ENCODE assay signal across 7 mouse cellular contexts in genomic region chr14:34660788-34661591, GRCm38 (mm10). TPM values are rescaled to one million over a fixed set of nuclear protein-coding genes. Genes with fewer than 3 reads are reported as not detected.
A peak's percentile ranks its signal among the peaks of the same experiment; 100 is the strongest.
DNase-seq lines count a peak whose midpoint lies in the region; ATAC-seq and TF ChIP-seq lines count a peak whose summit lies in the region.

No protein-coding gene starts in this region.

- TF ChIP-seq RAD21 in CH12.LX (IDR thresholded peaks at IDR 0.05; ENCODE audit: low read depth, low read length): no peak

- TF ChIP-seq EP300 in CH12.LX (IDR thresholded peaks at IDR 0.05; ENCODE audit: low read length): no peak

- in situ Hi-C loops in CH12.LX (cut with MboI; ENCODE audit: low pct_ligation_motif_present, low pct_unique_long_range_greater_than_20kb, low sequenced_read_pairs): no loop called here

- peak overlapping the region; percentile 73 for H3K4me2 ChIP-seq in CH12.LX (ENCODE audit: insufficient read depth, low read depth, poor library complexity, severe bottlenecking)
- peak overlapping the region; percentile 76 for H3K4me2 ChIP-seq in intestine, embryonic 15.5 days (replicated peaks)
- H3K4me2 ChIP-seq in midbrain, embryonic 11.5 days: peak overlapping the region; percentile 73

- DNase-seq in CH12.LX (ENCODE audit: extremely low read depth): no peak
- peak; percentile 83 for DNase-seq in ES-CJ7 (ENCODE audit: low read depth, low spot score)
- peak; percentile 38 for DNase-seq in forebrain, embryonic 10.5 days (ENCODE audit: extremely low spot score, low spot score)
- peak; percentile 93 for DNase-seq in midbrain, embryonic 11.5 days (ENCODE audit: low spot score, missing footprints)
- peak; percentile 52 to 55 for DNase-seq in thymus, postnatal 36 days
- DNase-seq in left cerebral cortex, adult 18-20 months (ENCODE audit: low spot score in 2 of 2): no peak

- ATAC-seq in intestine, embryonic 15.5 days: peak; percentile 40
- no peak; the same call in 1 of the 2 replicates for ATAC-seq in midbrain, embryonic 11.5 days (ENCODE audit: low FRiP score)

- no peak for TF ChIP-seq CTCF in CH12.LX (conservative IDR thresholded peaks at IDR 0.05 in 1 of 2, IDR thresholded peaks at IDR 0.05 in 1 of 2; ENCODE audit: low read depth in 2 of 2, low read length in 2 of 2)

- H3K4me3 ChIP-seq in CH12.LX (replicated peaks in 1 of 3; ENCODE audit: low read depth in 2 of 3, low read length in 2 of 3, poor library complexity in 1 of 3): no peak overlapping the region
- peak overlapping the region; percentile 62 for H3K4me3 ChIP-seq in forebrain, embryonic 10.5 days
- peak overlapping the region; percentile 45 for H3K4me3 ChIP-seq in intestine, embryonic 15.5 days (replicated peaks)
- H3K4me3 ChIP-seq in midbrain, embryonic 11.5 days (ENCODE audit: low read depth, low read length): peak overlapping the region; percentile 40

- H3K36me3 ChIP-seq in CH12.LX (replicated peaks in 1 of 2; ENCODE audit: control insufficient read depth in 1 of 2, insufficient read depth in 1 of 2, low read length in 1 of 2): no peaks in the 10 kb centered on the region
- no peaks in the 10 kb centered on the region for H3K36me3 ChIP-seq in forebrain, embryonic 10.5 days (replicated peaks)
- H3K36me3 ChIP-seq in intestine, embryonic 15.5 days: no peaks in the 10 kb centered on the region
- H3K36me3 ChIP-seq in midbrain, embryonic 11.5 days (ENCODE audit: control insufficient read depth, insufficient read depth, low read length): no peaks in the 10 kb centered on the region

- H3K27ac ChIP-seq in CH12.LX (ENCODE audit: insufficient read depth, low read depth): no peak overlapping the region
- H3K27ac ChIP-seq in forebrain, embryonic 10.5 days: peak overlapping the region; percentile 69
- H3K27ac ChIP-seq in intestine, embryonic 15.5 days: no peak overlapping the region
- no peak overlapping the region for H3K27ac ChIP-seq in midbrain, embryonic 11.5 days (ENCODE audit: low read depth, low read length)

- dilution Hi-C loops in CH12.LX (cut with MboI; ENCODE audit: extremely low pct_ligation_motif_present, extremely low pct_unique_long_range_greater_than_20kb, low sequenced_read_pairs): no loop called here

- H3K27me3 ChIP-seq in CH12.LX (replicated peaks): peaks cover 4% of the 10 kb centered on the region
- peaks cover 61% of the 10 kb centered on the region for H3K27me3 ChIP-seq in forebrain, embryonic 10.5 days (ENCODE audit: poor library complexity, severe bottlenecking)
- peaks cover 17% of the 10 kb centered on the region for H3K27me3 ChIP-seq in intestine, embryonic 15.5 days (replicated peaks)
- peaks cover 25% of the 10 kb centered on the region for H3K27me3 ChIP-seq in midbrain, embryonic 11.5 days (ENCODE audit: control insufficient read depth, insufficient read depth, low read length)

- H3K4me1 ChIP-seq in CH12.LX (ENCODE audit: control insufficient read depth in 1 of 2, insufficient read depth in 2 of 2): no peaks in the 10 kb centered on the region
- H3K4me1 ChIP-seq in forebrain, embryonic 10.5 days: peaks cover 16% of the 10 kb centered on the region
- H3K4me1 ChIP-seq in intestine, embryonic 15.5 days (replicated peaks): peaks cover 5% of the 10 kb centered on the region; the same call in 1 of the 2 replicates
- no peaks in the 10 kb centered on the region for H3K4me1 ChIP-seq in midbrain, embryonic 11.5 days (ENCODE audit: control insufficient read depth, insufficient read depth, low read length)

- H3K9me3 ChIP-seq in CH12.LX (replicated peaks; ENCODE audit: low read length): no peaks in the 10 kb centered on the region
- no peaks in the 10 kb centered on the region; the same call in 1 of the 2 replicates for H3K9me3 ChIP-seq in forebrain, embryonic 10.5 days
- no peaks in the 10 kb centered on the region for H3K9me3 ChIP-seq in intestine, embryonic 15.5 days
- no peaks in the 10 kb centered on the region for H3K9me3 ChIP-seq in midbrain, embryonic 11.5 days (ENCODE audit: control insufficient read depth, low read length)

- no peak for TF ChIP-seq POLR2A in CH12.LX (IDR thresholded peaks at IDR 0.05; ENCODE audit: low read depth, low read length)

- no peak overlapping the region for H3K9ac ChIP-seq in CH12.LX (ENCODE audit: insufficient read depth, low read depth)
- no peak overlapping the region; the same call in 1 of the 2 replicates for H3K9ac ChIP-seq in intestine, embryonic 15.5 days
- no peak overlapping the region for H3K9ac ChIP-seq in midbrain, embryonic 11.5 days (ENCODE audit: low read length)

- no peaks in the 10 kb centered on the region for H3K79me2 ChIP-seq in CH12.LX (replicated peaks; ENCODE audit: control insufficient read depth, extremely low read depth, insufficient read depth, poor library complexity, severe bottlenecking)

- 6% methylated on average over 22 of the region's 22 CpGs for WGBS in forebrain, embryonic 10.5 days
- WGBS in intestine, embryonic 15.5 days: 22% methylated on average over 22 of the region's 22 CpGs
- 7% methylated on average over 22 of the region's 22 CpGs for WGBS in midbrain, embryonic 11.5 days

TF ChIP-seq in CH12.LX, 34 proteins besides CTCF, POLR2A, EP300 and RAD21:
- TF ChIP-seq UBTF (IDR thresholded peaks at IDR 0.05; ENCODE audit: low read depth, low read length): no peak
- TF ChIP-seq SMC3 (IDR thresholded peaks at IDR 0.05; ENCODE audit: low read depth, low read length): no peak
- no peak for TF ChIP-seq RCOR1 (conservative IDR thresholded peaks at IDR 0.05; ENCODE audit: low read depth, low read length)
- no peak for TF ChIP-seq MAX (IDR thresholded peaks at IDR 0.05; ENCODE audit: low read length)
- TF ChIP-seq ZMIZ1 (IDR thresholded peaks at IDR 0.05; ENCODE audit: low read depth, low read length): no peak

RNA-seq across cellular contexts. Expression of gene Wapl, which starts 12.7 kb away (rescaled TPM):
- total RNA-seq in CH12.LX (2012; rRNA removed) (114 and 119 TPM in 2 replicates), CH12.LX (2014; rRNA removed) (77.7 and 89.5 TPM in 2 replicates)
- polyA plus RNA-seq in CH12.LX (2012; ENCODE audit: insufficient read length, low read depth): 79.2 and 90.6 TPM in 2 replicates
- polyA plus RNA-seq in forebrain, embryonic 10.5 days (2016; fragmentation: Nextera tagmentation; extraction: Ambion mirVana): 25.7 and 26.3 TPM in 2 replicates
- polyA plus RNA-seq in intestine, embryonic 15.5 days (2015; fragmentation: Nextera tagmentation; extraction: Ambion mirVana): 25.3 and 29.0 TPM in 2 replicates
- polyA plus RNA-seq in midbrain, embryonic 11.5 days (2014; fragmentation: Nextera tagmentation; extraction: Ambion mirVana): 36.7 and 38.1 TPM in 2 replicates
- total RNA-seq in left cerebral cortex, adult 18-20 months (2021): 10 to 100 TPM; 44.7 to 46.0 TPM

Comparison
In these comparisons a context has a peak if more than half of its experiments do, and no peak if none do; other contexts are left out.
1. DNase-seq: peak in ES-CJ7 (single experiment), forebrain, embryonic 10.5 days (single experiment), midbrain, embryonic 11.5 days (single experiment) and thymus, postnatal 36 days (2 of 2); none in CH12.LX (single experiment) and left cerebral cortex, adult 18-20 months (0 of 2).
2. H3K4me3 ChIP-seq: peak in forebrain, embryonic 10.5 days (single experiment), intestine, embryonic 15.5 days (single experiment) and midbrain, embryonic 11.5 days (single experiment); none in CH12.LX (0 of 3).
3. Peak in every context shown above with its lines, with median percentiles within 50 percentile points of each other: H3K4me2 ChIP-seq.